Mouse (Mus musculus) spleen, adult 2 months (tissue): ENCODE data around the gene Etfbkmt.

Experiments
- CTCF ChIP-seq: fragments of 200-500 bp; IDR thresholded peaks from 2 replicates; pipeline ENCODE4 v1.5.1; 2011; ENCODE audit warnings: mild to moderate bottlenecking, inconsistent platforms; ENCODE audit not compliant: insufficient read depth, insufficient read length, insufficient replicate concordance; ENCODE audit errors: extremely low read depth
- POLR2A ChIP-seq: fragments of 200-500 bp; IDR thresholded peaks from 2 replicates; pipeline ENCODE4 v1.6.1; 2011; ENCODE audit warnings: low read depth, low read length, inconsistent platforms

- TF ChIP-seq POLR2A (no peak), CTCF (no peak)
Observed at GRCm38 (mm10) chr6:149119853-149120252, 19.8 kb upstream of the Etfbkmt start.
